Mouse (Mus musculus): ENCODE results near the gene Dnase1l1. TPM values are rescaled to one million over a fixed set of nuclear protein-coding genes. Genes with fewer than 3 reads are reported as not detected.

Gene Dnase1l1
- 2.9 and 3.1 TPM in 2 replicates for polyA plus RNA-seq (2014; fragmentation: Nextera tagmentation; extraction: Ambion mirVana)

GRCm38 (mm10) chrX:74281732-74282394, at the start of gene Dnase1l1, which contains the start of gene Taz:
Dnase1l1 (minus strand) TSS chrX:74282337.
Taz (plus strand) TSS chrX:74281912.
- Histone ChIP-seq H3K27me3 (replicated peaks; ENCODE audit: control insufficient read depth, insufficient read depth, low read length) (no peaks in the 10 kb centered on the region), H3K4me3 (ENCODE audit: low read depth, low read length) (peak within 1 kb of the TSS; percentile 49), H3K9me3 (replicated peaks; ENCODE audit: control insufficient read depth, low read length) (no peaks in the 10 kb centered on the region), H3K4me2 (ENCODE audit: low read length) (peak within 1 kb of the TSS; percentile 70), H3K27ac (ENCODE audit: low read depth, low read length) (peak within 1 kb of the TSS; percentile 83), H3K9ac (ENCODE audit: low read length) (peak within 1 kb of the TSS; percentile 75), H3K36me3 (ENCODE audit: control insufficient read depth, insufficient read depth, low read length) (no peaks in the 10 kb centered on the region), H3K4me1 (ENCODE audit: control insufficient read depth, insufficient read depth, low read length) (peaks cover 4% of the 10 kb centered on the region; the same call in 1 of the 2 replicates)
- ATAC-seq (peak; percentile 53), DNase-seq (ENCODE audit: low spot score) (peak; percentile 50)
- 35% methylated on average over 16 of the region's 16 CpGs for WGBS

DNA sequence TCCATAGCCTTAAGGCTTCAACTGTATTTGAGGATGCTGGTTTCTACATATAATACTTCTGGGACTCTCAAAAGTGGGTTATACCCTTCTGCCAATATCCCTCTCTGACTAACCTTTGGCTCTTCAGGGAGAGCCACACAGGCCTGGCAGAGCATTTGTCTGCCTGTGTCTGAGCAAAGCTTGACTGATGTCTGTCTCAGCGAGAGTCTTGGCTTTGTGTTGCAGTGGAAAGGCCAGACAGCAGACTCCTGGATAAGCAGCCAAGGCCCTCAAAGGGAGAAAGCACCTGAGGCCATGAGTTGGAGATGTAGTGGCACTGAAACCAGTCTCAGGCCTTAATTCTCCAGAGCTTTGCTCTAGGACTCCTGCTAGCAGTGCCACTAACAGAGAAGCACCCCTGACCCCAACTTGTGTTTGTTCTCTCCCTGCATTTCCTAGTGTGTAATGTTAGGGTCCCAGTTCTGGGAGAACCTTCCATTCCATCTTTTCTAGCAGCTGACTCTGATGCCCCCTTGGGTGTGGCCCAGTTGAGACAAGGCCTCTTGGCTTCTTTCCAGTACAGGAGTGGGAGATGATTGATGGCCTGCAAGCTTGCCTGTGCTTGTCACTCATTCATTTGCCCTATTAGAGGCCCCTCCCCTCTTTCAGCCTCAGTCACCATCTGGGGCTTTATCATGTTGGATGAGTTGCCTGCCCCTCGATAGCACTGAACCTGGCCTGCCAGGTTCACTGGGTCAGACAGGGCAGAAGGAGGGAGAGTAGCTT, 48.2 kb upstream of the Dnase1l1 start:
- Histone ChIP-seq H3K27me3 (replicated peaks; ENCODE audit: control insufficient read depth, insufficient read depth, low read length) (no peaks in the 10 kb centered on the region), H3K9ac (ENCODE audit: low read length) (peak overlapping the region; percentile 70), H3K4me2 (ENCODE audit: low read length) (peak overlapping the region; percentile 63), H3K4me1 (ENCODE audit: control insufficient read depth, insufficient read depth, low read length) (no peaks in the 10 kb centered on the region), H3K27ac (ENCODE audit: low read depth, low read length) (no peak overlapping the region; the same call in 1 of the 2 replicates), H3K36me3 (ENCODE audit: control insufficient read depth, insufficient read depth, low read length) (peaks cover 29% of the 10 kb centered on the region), H3K4me3 (ENCODE audit: low read depth, low read length) (peak overlapping the region; percentile 51), H3K9me3 (replicated peaks; ENCODE audit: control insufficient read depth, low read length) (no peaks in the 10 kb centered on the region)
- ATAC-seq (no peak), DNase-seq (ENCODE audit: low spot score) (peak; percentile 25)
- 39% methylated on average over 2 of the region's 2 CpGs for WGBS

GRCm38 (mm10) chrX:74329215-74329671, 47.1 kb upstream of the Dnase1l1 start:
- peak overlapping the region; percentile 70 for H3K9ac ChIP-seq (ENCODE audit: low read length)
- peaks cover 18% of the 10 kb centered on the region for H3K36me3 ChIP-seq (ENCODE audit: control insufficient read depth, insufficient read depth, low read length)
- peak overlapping the region; percentile 51 for H3K4me3 ChIP-seq (ENCODE audit: low read depth, low read length)
- peak overlapping the region; percentile 63 for H3K4me2 ChIP-seq (ENCODE audit: low read length)
- WGBS: 33% methylated on average over 10 of the region's 10 CpGs
- H3K9me3 ChIP-seq (replicated peaks; ENCODE audit: control insufficient read depth, low read length): no peaks in the 10 kb centered on the region
- no peaks in the 10 kb centered on the region for H3K4me1 ChIP-seq (ENCODE audit: control insufficient read depth, insufficient read depth, low read length)
- ATAC-seq: peak; percentile 54
- H3K27ac ChIP-seq (ENCODE audit: low read depth, low read length): peak overlapping the region; percentile 86
- no peaks in the 10 kb centered on the region for H3K27me3 ChIP-seq (replicated peaks; ENCODE audit: control insufficient read depth, insufficient read depth, low read length)
- peak; percentile 15 for DNase-seq (ENCODE audit: low spot score)

- Histone ChIP-seq H3K4me1 (ENCODE audit: control insufficient read depth, insufficient read depth, low read length) (no peaks in the 10 kb centered on the region), H3K4me2 (ENCODE audit: low read length) (peak within 1 kb of the TSS; percentile 63), H3K4me3 (ENCODE audit: low read depth, low read length) (peak within 1 kb of the TSS; percentile 51), H3K36me3 (ENCODE audit: control insufficient read depth, insufficient read depth, low read length) (peaks cover 13% of the 10 kb centered on the region), H3K27me3 (replicated peaks; ENCODE audit: control insufficient read depth, insufficient read depth, low read length) (no peaks in the 10 kb centered on the region), H3K9me3 (replicated peaks; ENCODE audit: control insufficient read depth, low read length) (no peaks in the 10 kb centered on the region), H3K9ac (ENCODE audit: low read length) (peak within 1 kb of the TSS; percentile 70), H3K27ac (ENCODE audit: low read depth, low read length) (peak within 1 kb of the TSS; percentile 86)
- DNase-seq (ENCODE audit: low spot score) (peak; percentile 78), ATAC-seq (peak; percentile 96)
- WGBS: 35% methylated on average over 30 of the region's 30 CpGs
These were observed 46.6 kb upstream of the Dnase1l1 start, which contains the start of gene Plxna3 for GRCm38 (mm10) chrX:74328725-74329161. Plxna3 (plus strand) TSS chrX:74329066.

GRCm38 (mm10) chrX:74312540-74313464, 30.7 kb upstream of the Dnase1l1 start, which contains the start of gene Fam50a:
Fam50a (plus strand) TSS chrX:74313033.
- H3K9me3 ChIP-seq (replicated peaks; ENCODE audit: control insufficient read depth, low read length): no peaks in the 10 kb centered on the region
- no peaks in the 10 kb centered on the region for H3K27me3 ChIP-seq (replicated peaks; ENCODE audit: control insufficient read depth, insufficient read depth, low read length)
- 26% methylated on average over 59 of the region's 59 CpGs for WGBS
- ATAC-seq (peak; percentile 98), DNase-seq (ENCODE audit: low spot score) (peak; percentile 91)
- H3K4me2 ChIP-seq (ENCODE audit: low read length): peak within 1 kb of the TSS; percentile 70
- peaks cover 33% of the 10 kb centered on the region for H3K36me3 ChIP-seq (ENCODE audit: control insufficient read depth, insufficient read depth, low read length)
- peak within 1 kb of the TSS; percentile 74 for H3K9ac ChIP-seq (ENCODE audit: low read length)
- H3K27ac ChIP-seq (ENCODE audit: low read depth, low read length): peak within 1 kb of the TSS; percentile 71
- peak within 1 kb of the TSS; percentile 53 for H3K4me3 ChIP-seq (ENCODE audit: low read depth, low read length)
- H3K4me1 ChIP-seq (ENCODE audit: control insufficient read depth, insufficient read depth, low read length): no peaks in the 10 kb centered on the region

DNA sequence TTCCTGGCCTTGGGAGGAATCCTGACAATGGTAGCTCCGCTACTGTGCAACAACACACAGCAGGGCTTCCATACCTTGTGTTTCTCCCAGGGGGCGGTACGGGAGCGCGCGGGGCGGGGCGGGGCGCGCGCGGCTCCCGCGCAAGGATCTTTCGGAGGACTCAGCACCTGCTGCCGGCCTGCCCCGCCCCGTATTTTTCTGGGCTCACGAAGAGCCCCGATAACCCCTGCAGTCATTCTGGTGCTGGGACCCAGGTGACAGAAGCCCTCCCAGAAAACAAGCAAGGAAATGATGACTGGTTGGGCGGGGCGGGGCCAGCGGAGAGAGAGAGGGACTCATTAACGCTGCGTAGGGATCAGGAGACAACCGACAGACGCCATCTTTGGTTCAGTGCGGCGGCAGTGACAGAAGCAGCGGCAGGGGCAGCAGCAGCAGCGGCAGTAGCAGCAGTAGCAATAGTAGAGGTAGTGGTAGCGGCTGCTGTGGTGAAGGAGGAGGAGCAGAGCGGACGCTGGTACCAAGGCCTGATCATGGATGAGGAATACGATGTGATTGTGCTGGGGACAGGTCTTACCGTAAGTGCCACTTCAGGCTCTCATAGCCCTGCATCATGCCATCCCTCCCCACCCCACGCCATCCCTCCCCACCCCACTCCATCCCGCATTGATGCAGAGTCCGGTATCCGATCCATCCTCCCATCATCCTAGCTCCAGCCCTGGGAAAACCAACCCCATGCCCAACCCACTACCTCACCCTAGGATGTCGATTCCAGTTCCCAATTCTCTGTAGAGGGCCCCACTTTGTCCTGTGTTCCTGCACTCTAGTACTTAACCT, 22.9 kb upstream of the Dnase1l1 start, which contains the start of gene Gdi1:
Gdi1 (plus strand) TSS at position 132 of the 834 bp plus-strand sequence.
- Histone ChIP-seq H3K9ac (ENCODE audit: low read length) (peak within 1 kb of the TSS; percentile 80), H3K36me3 (ENCODE audit: control insufficient read depth, insufficient read depth, low read length) (peaks cover 71% of the 10 kb centered on the region), H3K4me2 (ENCODE audit: low read length) (peak within 1 kb of the TSS; percentile 72), H3K27me3 (replicated peaks; ENCODE audit: control insufficient read depth, insufficient read depth, low read length) (no peaks in the 10 kb centered on the region), H3K4me3 (ENCODE audit: low read depth, low read length) (peak within 1 kb of the TSS; percentile 51), H3K4me1 (ENCODE audit: control insufficient read depth, insufficient read depth, low read length) (peaks cover 7% of the 10 kb centered on the region), H3K9me3 (replicated peaks; ENCODE audit: control insufficient read depth, low read length) (no peaks in the 10 kb centered on the region), H3K27ac (ENCODE audit: low read depth, low read length) (peak within 1 kb of the TSS; percentile 94)
- DNase-seq (ENCODE audit: low spot score): peak; percentile 82
- 22% methylated on average over 41 of the region's 41 CpGs for WGBS
- ATAC-seq: peak; percentile 87

- no peaks in the 10 kb centered on the region for H3K27me3 ChIP-seq (replicated peaks; ENCODE audit: control insufficient read depth, insufficient read depth, low read length)
- no peak overlapping the region for H3K4me2 ChIP-seq (ENCODE audit: low read length)
- ATAC-seq (no peak), DNase-seq (ENCODE audit: low spot score) (no peak)
- H3K9ac ChIP-seq (ENCODE audit: low read length): no peak overlapping the region
- no peak overlapping the region for H3K4me3 ChIP-seq (ENCODE audit: low read depth, low read length)
- H3K27ac ChIP-seq (ENCODE audit: low read depth, low read length): no peak overlapping the region
- H3K4me1 ChIP-seq (ENCODE audit: control insufficient read depth, insufficient read depth, low read length): no peaks in the 10 kb centered on the region
- peaks cover 41% of the 10 kb centered on the region for H3K36me3 ChIP-seq (ENCODE audit: control insufficient read depth, insufficient read depth, low read length)
- no peaks in the 10 kb centered on the region for H3K9me3 ChIP-seq (replicated peaks; ENCODE audit: control insufficient read depth, low read length)
- WGBS: 82% methylated on average over 3 of the region's 3 CpGs
These were observed 17.6 kb upstream of the Dnase1l1 start for GRCm38 (mm10) chrX:74299721-74300120.
